Mouse (Mus musculus): ENCODE data around the gene Olfr1122. TPM values are rescaled to one million over a fixed set of nuclear protein-coding genes. Genes with fewer than 3 reads are reported as not detected.
"Not testable (repeated sequence)": the region's sequence is repeated elsewhere in the genome, so short reads cannot be mapped to it uniquely, and the experiment has no call there.

Gene Olfr1122
- total RNA-seq (2021): under 1 TPM in 1 of 2 experiments, not detected in 1; 0.05 TPM

GRCm38 (mm10) chr2:87385549-87385948, at the start of gene Olfr1122:
Gene Olfr1122 (plus strand): TSS chr2:87385849.
- no peak for DNase-seq (ENCODE audit: low spot score)

GRCm38 (mm10) chr2:87354515-87354914, 31.1 kb upstream of the Olfr1122 start, which contains the start of gene Olfr1120:
Gene Olfr1120 (plus strand): TSS chr2:87354815.
- intact Hi-C loops (cut with DNase I): no loop called here
- no peak for DNase-seq (ENCODE audit: low spot score)

More at GRCm38 (mm10) chr2:87385549-87385948, at the start of gene Olfr1122:
- intact Hi-C loops (cut with DNase I): no loop called here

GRCm38 (mm10) chr2:87360121-87360520, 25.5 kb upstream of the Olfr1122 start:
- intact Hi-C loops (cut with DNase I); DNase-seq (ENCODE audit: low spot score): not testable (repeated sequence)

GRCm38 (mm10) chr2:87369595-87369994, 16.1 kb upstream of the Olfr1122 start, which contains the start of gene Olfr1121:
Gene Olfr1121 (plus strand): TSS chr2:87369895.
- intact Hi-C loops (cut with DNase I): no loop called here
- no peak for DNase-seq (ENCODE audit: low spot score)

GRCm38 (mm10) chr2:87371726-87372125, 13.9 kb upstream of the Olfr1122 start:
- DNase-seq (ENCODE audit: low spot score): no peak
- intact Hi-C loops (cut with DNase I): no loop called here

- intact Hi-C loops (cut with DNase I): no loop called here
- DNase-seq (ENCODE audit: low spot score): no peak
Measured at GRCm38 (mm10) chr2:87383935-87384334, 1.7 kb upstream of the Olfr1122 start.

- intact Hi-C loops (cut with DNase I); DNase-seq (ENCODE audit: low spot score): not testable (repeated sequence)
Measured at GRCm38 (mm10) chr2:87393605-87394004, 8.0 kb downstream of the Olfr1122 start.

- intact Hi-C loops (cut with DNase I); DNase-seq (ENCODE audit: low spot score): not testable (repeated sequence)
Measured at GRCm38 (mm10) chr2:87394686-87395085, 9.0 kb downstream of the Olfr1122 start.

- DNase-seq (ENCODE audit: low spot score): no peak
Measured at GRCm38 (mm10) chr2:87416335-87416734, 30.7 kb downstream of the Olfr1122 start, which contains the start of gene Olfr1123. Gene Olfr1123 (plus strand): TSS chr2:87416635.

GRCm38 (mm10) chr2:87429975-87430374, 44.3 kb downstream of the Olfr1122 start, which contains the start of gene Olfr1124:
Gene Olfr1124 (plus strand): TSS chr2:87430275.
- intact Hi-C loops (cut with DNase I): no loop called here
- DNase-seq (ENCODE audit: low spot score): no peak

More at GRCm38 (mm10) chr2:87416335-87416734, 30.7 kb downstream of the Olfr1122 start, which contains the start of gene Olfr1123:
- intact Hi-C loops (cut with DNase I): no loop called here

- DNase-seq (ENCODE audit: low spot score): no peak
- intact Hi-C loops (cut with DNase I): no loop called here
Measured at GRCm38 (mm10) chr2:87437731-87438130, 52.1 kb downstream of the Olfr1122 start.

Other genes with a start within 250 kb of the Olfr1122 start
- not detected for gene Olfr1110, start 245.5 kb upstream of the Olfr1122 start, total RNA-seq (2021)
- gene Olfr1111, start 233.2 kb upstream of the Olfr1122 start, total RNA-seq (2021): not detected
- not detected for gene Olfr1112, start 198.1 kb upstream of the Olfr1122 start, total RNA-seq (2021)
- gene Olfr1113, start 176.9 kb upstream of the Olfr1122 start, total RNA-seq (2021): not detected
- gene Olfr1115, start 137.8 kb upstream of the Olfr1122 start, total RNA-seq (2021): not detected
- not detected for gene Olfr1116, start 118.3 kb upstream of the Olfr1122 start, total RNA-seq (2021)
- gene Olfr1118, start 78.3 kb upstream of the Olfr1122 start, total RNA-seq (2021): not detected
- not detected for gene Olfr1120, start 31.0 kb upstream of the Olfr1122 start, total RNA-seq (2021)
- not detected for gene Olfr1121, start 16.0 kb upstream of the Olfr1122 start, total RNA-seq (2021)
- not detected for gene Olfr1123, start 30.8 kb downstream of the Olfr1122 start, total RNA-seq (2021)
- gene Olfr1124, start 44.4 kb downstream of the Olfr1122 start, total RNA-seq (2021): not detected
- not detected for gene Olfr1126, start 68.1 kb downstream of the Olfr1122 start, total RNA-seq (2021)
- gene Pramel7, start 111.2 kb downstream of the Olfr1122 start, total RNA-seq (2021): not detected
- gene Pramel6, start 120.7 kb downstream of the Olfr1122 start, total RNA-seq (2021): not detected
- not detected for gene Olfr153, start 145.9 kb downstream of the Olfr1122 start, total RNA-seq (2021)
- not detected for gene Olfr1128, start 159.7 kb downstream of the Olfr1122 start, total RNA-seq (2021)
- not detected for gene Olfr1129, start 188.1 kb downstream of the Olfr1122 start, total RNA-seq (2021)
- gene Olfr1130, start 220.4 kb downstream of the Olfr1122 start, total RNA-seq (2021): not detected
- gene Olfr1131, start 241.3 kb downstream of the Olfr1122 start, total RNA-seq (2021): not detected

All from heart, postnatal 25 days (tissue).